Mouse (Mus musculus) liver, embryonic 14.5 days (tissue): ENCODE measurements around the gene Hexim2. TPM values are rescaled to one million over a fixed set of nuclear protein-coding genes. Genes with fewer than 3 reads are reported as not detected.

Experiments
- ATAC-seq: fragments of 200-750 bp; cut with Nextera tagmentation; 2 replicates; pipeline ENCODE4 v1.8.0; 2017; ENCODE audit warnings: moderate number of reproducible peaks, mild to moderate bottlenecking, moderate library complexity; ENCODE audit not compliant: insufficient read depth
- DNase-seq, 3 experiments: peaks; one replicate each; pipeline ENCODE4 v3.0.0-alpha.2; 2012 to 2013; ENCODE audit warnings: low read depth in 3 of 3, low spot score in 3 of 3
- H3K27ac ChIP-seq: fragments of 300-500 bp; sonication (generic); 2 replicates; pipeline ENCODE4 v1.5.1; 2014; ENCODE audit warnings: moderate library complexity, mild to moderate bottlenecking, control low read depth, inconsistent platforms
- H3K27me3 ChIP-seq: fragments of 300-500 bp; sonication (generic); 2 replicates; pipeline ENCODE4 v1.6.1; 2014; ENCODE audit warnings: mild to moderate bottlenecking, low read length, moderate library complexity; ENCODE audit not compliant: control insufficient read depth, insufficient read depth
- H3K36me3 ChIP-seq: fragments of 300-500 bp; sonication (generic); replicated peaks from 2 replicates; pipeline ENCODE4 v1.6.1; 2014; ENCODE audit warnings: low read depth; ENCODE audit not compliant: control insufficient read depth, insufficient read depth
- H3K4me1 ChIP-seq, 2 experiments: fragments of 200-500 bp in 1 of 2; fragments of 300-500 bp in 1 of 2; sonication (generic) in 1 of 2; replicated peaks; 2 replicates each; pipeline ENCODE4 v1.6.1; 2012 to 2014; ENCODE audit warnings: antibody characterized with exemption in 1 of 2, inconsistent platforms in 1 of 2, low read length in 1 of 2; ENCODE audit not compliant: control insufficient read depth in 2 of 2, insufficient read depth in 2 of 2
- H3K4me2 ChIP-seq: fragments of 300-500 bp; sonication (generic); 2 replicates; pipeline ENCODE4 v1.6.1; 2014; ENCODE audit warnings: low read depth, mild to moderate bottlenecking, control low read depth, moderate library complexity
- H3K4me3 ChIP-seq, 2 experiments: fragments of 200-500 bp in 1 of 2; fragments of 300-500 bp in 1 of 2; sonication (generic) in 1 of 2; 2 replicates each; pipeline ENCODE4 v1.5.1; 2012 to 2014; ENCODE audit warnings: low read depth in 2 of 2, low read length in 2 of 2, mild to moderate bottlenecking in 2 of 2, control low read depth in 1 of 2, inconsistent platforms in 1 of 2, moderate library complexity in 1 of 2; ENCODE audit not compliant: insufficient read depth in 1 of 2
- H3K9ac ChIP-seq: fragments of 300-500 bp; sonication (generic); replicated peaks from 2 replicates; pipeline ENCODE4 v1.6.1; 2014; ENCODE audit warnings: mild to moderate bottlenecking, control low read depth, moderate library complexity
- H3K9me3 ChIP-seq: fragments of 300-500 bp; sonication (generic); 2 replicates; pipeline ENCODE4 v1.6.1; 2016; ENCODE audit warnings: low read length, mixed read lengths; ENCODE audit not compliant: control insufficient read depth
- CTCF ChIP-seq: IDR thresholded peaks from 2 replicates; pipeline ENCODE4 v1.5.1; 2016; ENCODE audit warnings: antibody characterized with exemption, low read depth, control low read depth
- EP300 ChIP-seq: IDR thresholded peaks from 2 replicates; pipeline ENCODE4 v1.6.1; 2016; ENCODE audit warnings: antibody characterized with exemption, low read depth
- WGBS: fragments of 180-500 bp; shearing (Covaris S2); extraction: QIAGEN DNeasy Blood & Tissue Kit; methylation state at CpG from one replicate; pipeline ENCODE4 v1.1.7; 2014; ENCODE audit not compliant: insufficient replicate concordance; 5-methylcytosine and 5-hydroxymethylcytosine counted together
- polyA plus RNA-seq, 2 experiments: library from polyadenylated mRNA; depleted of rRNA in 1 of 2; stranded (reverse) in 1 of 2; unstranded in 1 of 2; fragments of >200 nt; fragmentation: Nextera tagmentation in 1 of 2; extraction: Ambion mirVana in 1 of 2; gene quantifications; 2 replicates each; pipeline versions ENCODE4 v1.2.1 to v1.2.3; 2012 to 2014

Hexim2 gene
- polyA plus RNA-seq, 2 experiments: 3.4 to 3.5 TPM

- H3K27me3 ChIP-seq: no peaks in the 10 kb centered on the region
- ATAC-seq: peak; percentile 96
- DNase-seq: peak; percentile 79 to 81 (median 80)
- TF ChIP-seq CTCF (peak; percentile 99), EP300 (no peak)
- H3K27ac ChIP-seq: peak overlapping the region; percentile 9; the same call in 1 of the 2 replicates
- no peaks in the 10 kb centered on the region for H3K36me3 ChIP-seq
- WGBS: 4% methylated on average over 25 of the region's 25 CpGs
- no peaks in the 10 kb centered on the region for H3K9me3 ChIP-seq
- H3K4me3 ChIP-seq: peak overlapping the region; percentile 41 to 46
- H3K4me2 ChIP-seq: peak overlapping the region; percentile 70
- H3K9ac ChIP-seq: peak overlapping the region; percentile 38
- H3K4me1 ChIP-seq: peaks cover 5 to 6% of the 10 kb centered on the region in 2 experiments; a peak in 3 of 4 replicates
Observed at GRCm38 (mm10) chr11:103158621-103159478, 26.6 kb downstream of the Hexim2 start.

- Histone ChIP-seq H3K27me3 (no peaks in the 10 kb centered on the region), H3K9ac (no peak overlapping the region), H3K36me3 (no peaks in the 10 kb centered on the region), H3K9me3 (no peaks in the 10 kb centered on the region), H3K27ac (no peak overlapping the region), H3K4me2 (no peak overlapping the region), H3K4me1 (peaks cover 5 to 12% of the 10 kb centered on the region in 2 experiments; a peak in 3 of 4 replicates), H3K4me3 (no peak overlapping the region)
- no peak for TF ChIP-seq EP300
- no peak for TF ChIP-seq CTCF
- 75% methylated on average over 11 of the region's 11 CpGs for WGBS
- ATAC-seq: no peak
- no peak for DNase-seq
Observed at GRCm38 (mm10) chr11:103160738-103161137, 28.5 kb downstream of the Hexim2 start.

GRCm38 (mm10) chr11:103161449-103161848 is 29.2 kb downstream of the Hexim2 start:
- DNase-seq (no peak), ATAC-seq (no peak)
- Histone ChIP-seq H3K9ac (no peak overlapping the region), H3K27me3 (no peaks in the 10 kb centered on the region), H3K9me3 (no peaks in the 10 kb centered on the region), H3K4me1 (peaks cover 5 to 12% of the 10 kb centered on the region in 2 experiments; a peak in 3 of 4 replicates), H3K36me3 (no peaks in the 10 kb centered on the region), H3K27ac (no peak overlapping the region), H3K4me2 (no peak overlapping the region), H3K4me3 (no peak overlapping the region)
- 57% methylated on average over 7 of the region's 7 CpGs for WGBS
- TF ChIP-seq CTCF (peak; percentile 23), EP300 (no peak)

- ATAC-seq (no peak), DNase-seq (peak in 2 of 3 experiments; percentile 34 to 48)
- 68% methylated on average over 5 of the region's 5 CpGs for WGBS
- Histone ChIP-seq H3K27me3 (no peaks in the 10 kb centered on the region), H3K4me3 (no peak overlapping the region), H3K9me3 (no peaks in the 10 kb centered on the region), H3K36me3 (no peaks in the 10 kb centered on the region), H3K4me1 (peaks cover 5 to 12% of the 10 kb centered on the region in 2 experiments; a peak in 3 of 4 replicates), H3K9ac (no peak overlapping the region), H3K27ac (no peak overlapping the region), H3K4me2 (no peak overlapping the region)
- TF ChIP-seq EP300 (no peak), CTCF (peak; percentile 66)
Observed at GRCm38 (mm10) chr11:103162132-103162531, 29.9 kb downstream of the Hexim2 start.

GRCm38 (mm10) chr11:103164391-103164790 is 32.2 kb downstream of the Hexim2 start:
- 11% methylated on average over 10 of the region's 10 CpGs for WGBS
- ATAC-seq: no peak

More at GRCm38 (mm10) chr11:103164391-103164790, 32.2 kb downstream of the Hexim2 start:
- Histone ChIP-seq H3K9ac (no peak overlapping the region), H3K36me3 (no peaks in the 10 kb centered on the region), H3K27me3 (peaks cover 1% of the 10 kb centered on the region), H3K4me2 (peak overlapping the region; percentile 7), H3K4me3 (no peak overlapping the region), H3K4me1 (peaks cover 0 to 5% of the 10 kb centered on the region in 2 experiments; a peak in 2 of 4 replicates), H3K9me3 (no peaks in the 10 kb centered on the region), H3K27ac (no peak overlapping the region)
- DNase-seq: no peak
- no peak for TF ChIP-seq EP300
- no peak for TF ChIP-seq CTCF
